Mouse (Mus musculus) lung, postnatal 4 days (tissue): ENCODE measurements at regions not wholly inside any gene's neighbourhood (a gene's known extent, or its start where the extent isn't known, plus 50 kb on each side); places are given as distances from the start of the nearest gene placed in this dataset.
"Not testable (repeated sequence)": the region's sequence is repeated elsewhere in the genome, so short reads cannot be mapped to it uniquely, and the experiment has no call there.

Source experiments
- DNase-seq, 2 experiments: peaks; one replicate each; pipeline ENCODE4 v3.0.0; 2021

DNA sequence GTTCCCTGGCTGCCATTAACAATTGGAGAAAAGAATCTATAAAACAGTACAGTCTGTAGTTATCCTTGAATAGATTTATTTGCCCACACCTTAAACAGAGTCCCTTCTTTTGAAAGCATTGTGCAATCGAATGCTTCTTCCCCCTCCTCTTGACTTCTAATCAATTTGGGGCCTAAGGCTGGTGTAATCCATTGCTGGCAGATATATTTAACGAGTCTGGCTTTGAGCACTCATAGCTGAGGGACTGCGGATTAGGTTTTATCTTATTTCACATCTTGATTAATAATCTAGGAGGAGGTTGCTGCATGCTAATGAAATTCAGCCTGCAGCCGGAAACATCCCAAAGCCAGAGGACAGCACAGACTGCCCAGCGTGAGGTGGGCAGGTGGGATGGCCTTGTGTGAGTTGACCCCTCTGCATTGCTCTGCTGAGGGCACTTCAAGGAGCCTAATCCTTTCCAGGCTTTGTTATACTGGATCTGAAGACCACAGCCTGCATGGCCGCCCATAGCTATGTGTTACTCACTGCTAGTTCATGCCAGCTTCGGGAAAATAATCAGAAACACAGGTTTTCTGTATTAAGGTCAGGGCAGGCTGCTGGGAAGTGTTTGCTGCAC is 163.6 kb downstream of the Mterf1b start:
- DNase-seq, result no peak

DNA sequence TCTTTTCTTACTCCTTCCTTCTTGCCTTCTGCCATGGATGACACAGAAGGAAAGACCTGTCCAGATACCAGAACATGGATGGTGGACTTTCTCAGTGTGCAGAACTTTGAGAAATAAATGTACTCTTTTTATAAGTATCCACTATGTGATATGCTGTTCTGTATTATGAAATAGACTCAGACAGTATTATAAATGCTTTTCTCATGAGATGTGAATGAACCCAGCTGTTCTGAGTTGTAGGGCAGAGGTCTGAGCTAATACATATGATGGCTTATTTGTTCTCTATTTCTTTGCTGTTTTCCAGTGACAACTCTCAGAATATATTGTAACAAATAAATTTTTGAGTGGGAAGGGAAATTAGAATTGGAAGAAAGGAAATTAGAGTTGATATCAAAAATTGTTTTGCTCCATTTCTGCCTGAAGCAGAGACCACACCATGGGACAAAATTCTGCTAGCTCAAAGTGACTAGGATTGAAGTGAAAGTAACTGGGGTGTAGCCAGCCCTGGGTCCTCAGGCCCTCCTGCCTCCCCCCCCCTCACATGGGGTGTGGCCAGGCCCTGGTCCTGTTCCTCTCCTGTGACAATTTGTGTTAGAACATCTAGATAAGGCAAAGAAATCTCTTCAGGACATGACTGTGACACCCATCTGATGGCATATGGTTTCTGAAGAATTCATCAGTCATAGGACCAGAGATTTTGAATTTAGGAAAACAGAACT is 164.5 kb downstream of the Mterf1b start:
- not testable (repeated sequence) for DNase-seq

DNA sequence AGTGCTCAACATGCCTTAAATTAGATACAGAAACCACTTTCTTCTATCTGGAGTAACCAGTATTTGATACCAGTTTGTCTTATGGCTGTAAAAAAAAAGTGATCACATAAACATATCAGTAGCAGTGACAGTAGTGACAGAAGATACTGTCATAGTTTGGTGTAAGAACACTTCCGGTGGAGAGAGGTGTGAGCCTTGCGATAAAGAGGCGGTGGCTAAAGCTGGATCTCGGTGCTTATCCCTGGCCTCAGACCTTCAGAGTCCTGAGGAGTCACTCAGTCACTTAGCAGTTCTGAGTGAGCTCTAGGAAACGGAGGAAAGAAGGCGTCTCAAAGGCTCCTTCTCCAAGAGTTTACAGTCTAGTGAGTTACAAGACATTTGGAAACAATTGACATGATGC is 169.4 kb downstream of the Mterf1b start:
- not testable (repeated sequence) for DNase-seq

DNA sequence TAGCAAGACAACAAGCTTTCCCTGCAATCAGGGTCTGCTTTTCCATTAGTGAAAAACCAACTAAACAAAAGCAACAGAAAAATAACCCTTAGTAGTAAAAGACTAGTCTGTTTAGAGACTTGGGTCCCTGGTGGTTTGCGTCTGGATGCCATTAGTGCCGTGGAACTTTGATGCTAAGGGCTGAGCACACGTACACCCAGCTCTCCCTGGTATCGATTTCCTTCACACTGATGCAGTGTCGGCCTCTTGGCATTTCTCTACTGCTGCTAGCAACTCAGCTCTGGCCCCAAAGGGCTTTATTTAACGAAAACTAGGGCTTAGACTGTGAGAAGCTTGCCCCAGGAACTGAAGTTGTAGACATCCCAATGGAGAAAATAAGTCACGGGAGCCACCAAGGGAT is 192.6 kb downstream of the Mterf1b start:
- not testable (repeated sequence) for DNase-seq

DNA sequence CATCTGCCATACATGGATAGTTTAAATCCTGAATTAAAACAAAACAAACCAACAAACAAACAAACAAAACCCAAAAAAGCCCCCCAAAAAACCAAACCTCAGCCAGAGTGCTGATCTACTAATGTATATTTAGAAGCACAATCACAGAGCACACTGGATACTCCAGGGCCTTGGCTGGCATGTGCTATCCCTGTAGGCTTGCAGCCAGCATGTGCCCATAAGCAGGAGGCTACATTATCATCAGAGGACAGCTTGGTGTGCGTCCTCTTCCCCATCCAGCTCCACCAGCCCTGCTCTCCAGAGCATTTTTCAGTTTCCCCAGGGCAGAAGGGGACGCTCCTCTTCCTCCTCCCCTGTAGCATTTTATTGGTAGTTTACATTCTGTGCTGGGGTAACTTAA is 198.9 kb downstream of the Mterf1b start:
- no peak for DNase-seq

DNA sequence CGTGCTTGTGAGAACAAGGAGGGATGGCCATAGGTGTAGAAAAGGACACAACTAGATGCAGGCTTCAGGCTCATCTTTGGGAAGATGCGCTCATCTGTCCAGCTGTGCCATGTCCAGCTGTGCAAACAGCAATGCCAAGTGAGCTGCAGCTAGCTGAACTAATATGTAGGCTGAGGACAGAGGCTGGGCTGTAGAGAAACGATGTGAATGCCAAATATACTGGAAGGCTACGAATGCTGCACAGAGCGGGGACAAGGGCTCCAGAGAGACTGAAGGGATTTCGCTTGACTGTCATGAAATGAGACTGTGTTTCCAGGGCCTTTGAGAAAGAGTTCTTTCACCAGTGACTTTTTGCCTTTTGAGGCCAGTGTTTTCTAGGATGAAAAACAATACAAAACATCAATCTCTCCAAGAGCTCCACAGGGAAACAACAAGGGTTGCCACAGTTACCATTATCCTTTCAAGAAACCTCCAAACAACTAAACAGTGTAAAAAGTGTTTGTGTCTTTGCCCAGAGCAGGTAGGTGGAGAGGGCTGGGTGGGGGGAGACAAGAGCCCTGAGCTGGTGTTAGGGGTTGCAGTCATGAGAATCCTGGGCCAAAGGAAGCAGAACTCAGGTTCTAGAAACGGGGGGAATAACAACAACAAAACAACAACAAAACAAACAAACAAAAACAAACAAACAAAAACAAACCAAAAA is 202.3 kb downstream of the Mterf1b start:
- not testable (repeated sequence) for DNase-seq

DNA sequence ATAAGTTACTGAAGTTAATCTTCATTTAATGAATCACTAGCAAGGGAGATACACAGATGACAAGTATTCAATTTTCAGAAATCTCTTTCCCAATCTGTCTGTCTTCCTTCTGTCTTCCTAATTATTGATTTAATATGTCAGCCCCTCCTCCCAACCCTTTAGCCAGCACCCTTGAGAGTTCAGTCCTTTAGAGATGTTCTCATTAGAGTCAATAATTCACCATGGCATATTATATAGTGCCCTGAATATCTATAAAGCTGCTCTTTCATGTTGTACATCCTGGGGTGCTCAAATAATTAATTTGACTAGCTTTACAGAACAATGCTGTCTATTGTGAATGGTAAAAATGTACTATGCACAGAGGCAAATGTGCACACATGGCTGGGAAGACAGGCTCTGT is 205.9 kb downstream of the Mterf1b start:
- DNase-seq, result no peak

DNA sequence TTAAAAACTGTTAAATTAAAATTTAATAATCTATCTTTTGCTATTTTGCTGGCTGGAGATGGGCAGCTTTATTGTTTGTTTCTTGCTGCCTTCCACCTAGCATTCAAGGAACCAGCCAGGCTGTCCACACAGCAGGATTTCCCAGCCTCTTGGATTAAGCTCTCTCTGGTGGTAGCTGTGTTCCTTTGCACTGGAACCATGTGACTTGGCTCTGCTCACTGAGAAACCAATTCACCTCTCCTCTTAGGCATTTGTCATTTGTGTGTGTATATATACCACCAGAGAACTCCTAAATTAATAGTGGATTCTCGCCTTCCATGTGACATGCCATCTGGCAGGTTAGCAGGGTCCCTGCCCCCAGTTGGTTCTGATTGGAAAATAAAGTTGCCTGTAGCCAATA is 225.6 kb downstream of the Mterf1b start:
- DNase-seq, result no peak
